Comparison of ENCODE assay signal across 12 mouse cellular contexts in the genomic region with DNA sequence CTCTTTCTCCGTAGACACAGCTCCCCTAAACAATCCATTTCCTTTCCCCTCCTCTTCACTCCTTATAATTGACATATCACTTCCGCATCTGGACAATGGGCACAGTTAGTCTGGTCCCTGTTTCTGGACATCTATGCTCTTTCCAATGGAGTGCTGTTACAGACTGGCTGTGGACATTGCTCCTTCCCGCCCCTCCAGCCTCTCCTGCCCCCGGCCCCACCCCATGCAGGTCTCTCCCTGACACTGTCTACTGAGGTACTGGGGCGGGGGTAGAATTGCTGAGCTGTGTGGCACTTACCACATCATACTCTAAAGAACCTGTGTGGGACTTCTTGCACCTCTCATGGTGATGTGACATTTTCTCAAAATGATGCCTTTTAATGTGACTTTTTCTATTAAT.
"Had no signal": no experiment of that assay in that cellular context is flagged by ENCODE, and none has a peak within 500 bp of the region (broad histone marks: within the 10 kb centered on the region; RNA-seq: fewer than 3 reads in every experiment).

No protein-coding gene starts in this region.

- H3K27ac ChIP-seq: kidney, postnatal 0 days; layer of hippocampus, adult 2 months; lung, embryonic 15.5 days; stomach, postnatal 0 days had no signal

- DNase-seq: layer of hippocampus, adult 9-11 months; lung, adult 18-20 months; lung, postnatal 14 days; lung, postnatal 4 days; midbrain, embryonic 14.5 days; right cerebral cortex, postnatal 4 days; thymus, postnatal 36 days had no signal

- H3K4me2 ChIP-seq: lung, embryonic 15.5 days; midbrain, embryonic 11.5 days had no signal

- H3K36me3 ChIP-seq: lung, embryonic 15.5 days had no signal

- H3K9me3 ChIP-seq: lung, embryonic 15.5 days had no signal

- H3K4me1 ChIP-seq: lung, embryonic 15.5 days had no signal

- H3K27me3 ChIP-seq: lung, embryonic 15.5 days had no signal

- H3K4me3 ChIP-seq: layer of hippocampus, adult 2 months; lung, embryonic 15.5 days had no signal

- H3K9ac ChIP-seq: lung, embryonic 15.5 days had no signal
